Mouse (Mus musculus): Measurements from ENCODE around the gene Acsbg1.
"Not testable (repeated sequence)": the region's sequence is repeated elsewhere in the genome, so short reads cannot be mapped to it uniquely, and the experiment has no call there.

The Acsbg1 gene

DNA sequence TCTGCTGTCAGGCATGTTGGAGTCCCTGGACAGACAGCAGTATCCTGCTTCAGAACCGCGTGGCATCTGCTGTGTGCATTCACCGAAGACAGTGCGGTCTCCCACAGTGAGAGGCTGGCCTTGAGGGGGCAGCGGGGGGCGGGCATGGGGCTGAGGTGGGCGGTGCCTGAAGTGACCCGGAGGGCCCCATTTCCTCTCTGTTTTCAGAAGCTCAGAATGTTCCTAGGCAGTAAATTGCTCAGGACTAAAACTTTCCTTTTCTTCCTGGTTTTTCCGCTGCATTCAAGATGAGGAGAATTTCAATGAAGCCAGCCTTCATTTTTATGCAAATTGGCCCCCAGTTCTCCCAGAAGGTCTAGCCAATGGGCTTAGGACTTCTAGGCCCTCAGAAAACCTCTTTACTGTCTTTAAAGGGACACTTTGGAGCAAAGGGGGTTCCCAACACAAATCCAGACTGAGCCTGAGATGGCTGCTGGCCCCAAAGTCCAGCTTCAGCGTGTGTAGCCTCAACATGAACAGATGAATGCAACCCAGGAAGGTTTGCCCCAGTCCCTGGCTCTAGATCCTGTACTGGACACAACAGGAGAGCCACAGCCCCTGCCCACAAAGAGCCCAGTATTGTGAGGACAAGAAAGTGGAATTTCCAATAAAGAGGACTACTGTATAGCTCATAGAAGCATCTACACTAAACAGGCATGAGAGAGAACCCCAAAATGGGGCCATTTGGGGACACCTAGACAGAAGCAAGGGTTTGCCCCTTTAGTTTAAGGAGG is at the start of gene Acsbg1:
Gene Acsbg1 (minus strand): TSS at position 266 of the 773 bp plus-strand sequence.
- DNase-seq (ENCODE audit: low spot score) = peak; percentile 38

DNA sequence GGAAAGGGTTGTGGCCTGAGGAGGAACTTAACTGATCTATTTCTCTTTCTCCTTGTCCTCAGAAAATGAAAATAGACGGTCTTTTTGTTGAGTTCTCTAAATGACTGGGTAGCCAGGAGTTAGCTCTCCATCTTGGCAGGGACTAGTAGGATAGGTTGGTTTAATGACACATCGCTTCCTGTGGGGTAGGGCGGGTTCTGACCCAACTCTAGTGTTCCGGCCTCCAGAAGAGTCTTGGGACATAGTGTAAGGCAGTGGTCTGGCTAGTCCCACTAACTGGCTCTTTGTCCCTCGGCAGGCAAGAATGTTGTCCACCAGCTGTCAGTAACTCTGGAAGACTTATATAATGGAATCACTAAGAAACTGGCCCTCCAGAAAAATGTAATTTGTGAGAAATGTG is 46.4 kb upstream of the Acsbg1 start:
- DNase-seq (ENCODE audit: low spot score) = no peak

DNA sequence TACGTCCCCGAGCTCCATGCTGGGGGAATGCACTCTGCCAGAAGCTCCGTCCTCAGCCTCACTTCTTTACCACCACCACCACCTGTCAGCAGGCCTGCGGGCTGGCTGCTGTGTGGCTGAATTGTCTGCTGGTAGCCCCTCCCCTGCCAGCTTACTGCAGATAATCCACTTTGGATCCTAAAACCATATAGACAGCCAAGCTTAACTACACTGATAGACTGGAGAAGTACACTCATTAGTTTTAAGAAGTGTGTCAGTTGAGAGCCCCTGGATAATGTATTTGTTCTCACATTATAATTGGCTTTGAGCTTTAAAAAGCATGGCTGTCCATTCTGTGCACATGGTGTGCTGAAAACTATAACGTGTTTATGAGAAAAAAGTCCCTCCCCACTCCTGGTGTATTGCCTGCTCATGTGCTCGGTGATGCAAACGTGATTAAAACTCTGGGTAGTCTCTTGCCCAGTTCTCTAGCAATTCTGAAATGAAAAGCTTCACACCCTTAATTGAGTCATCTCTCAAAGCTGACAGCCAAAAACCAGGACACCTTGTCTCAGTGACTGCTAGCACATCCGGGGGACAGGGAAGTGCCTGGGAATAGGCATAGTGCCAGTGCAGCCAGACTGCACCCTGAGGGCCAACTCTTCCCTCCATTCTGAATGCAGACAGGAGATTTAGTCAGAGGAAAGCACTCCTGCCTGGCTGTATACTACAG is 45.8 kb upstream of the Acsbg1 start:
- DNase-seq (ENCODE audit: low spot score) = no peak

- DNase-seq (ENCODE audit: low spot score) = no peak
These were observed 43.9 kb upstream of the Acsbg1 start for GRCm38 (mm10) chr9:54705561-54705960.

- DNase-seq (ENCODE audit: low spot score) = no peak
These were observed 42.7 kb upstream of the Acsbg1 start for GRCm38 (mm10) chr9:54704361-54704760.

GRCm38 (mm10) chr9:54702581-54702980 is 40.9 kb upstream of the Acsbg1 start:
- no peak for DNase-seq (ENCODE audit: low spot score)

- no peak for DNase-seq (ENCODE audit: low spot score)
These were observed 39.1 kb upstream of the Acsbg1 start for GRCm38 (mm10) chr9:54700746-54701145.

- DNase-seq (ENCODE audit: low spot score) = no peak
These were observed 38.5 kb upstream of the Acsbg1 start for GRCm38 (mm10) chr9:54700174-54700475.

DNA sequence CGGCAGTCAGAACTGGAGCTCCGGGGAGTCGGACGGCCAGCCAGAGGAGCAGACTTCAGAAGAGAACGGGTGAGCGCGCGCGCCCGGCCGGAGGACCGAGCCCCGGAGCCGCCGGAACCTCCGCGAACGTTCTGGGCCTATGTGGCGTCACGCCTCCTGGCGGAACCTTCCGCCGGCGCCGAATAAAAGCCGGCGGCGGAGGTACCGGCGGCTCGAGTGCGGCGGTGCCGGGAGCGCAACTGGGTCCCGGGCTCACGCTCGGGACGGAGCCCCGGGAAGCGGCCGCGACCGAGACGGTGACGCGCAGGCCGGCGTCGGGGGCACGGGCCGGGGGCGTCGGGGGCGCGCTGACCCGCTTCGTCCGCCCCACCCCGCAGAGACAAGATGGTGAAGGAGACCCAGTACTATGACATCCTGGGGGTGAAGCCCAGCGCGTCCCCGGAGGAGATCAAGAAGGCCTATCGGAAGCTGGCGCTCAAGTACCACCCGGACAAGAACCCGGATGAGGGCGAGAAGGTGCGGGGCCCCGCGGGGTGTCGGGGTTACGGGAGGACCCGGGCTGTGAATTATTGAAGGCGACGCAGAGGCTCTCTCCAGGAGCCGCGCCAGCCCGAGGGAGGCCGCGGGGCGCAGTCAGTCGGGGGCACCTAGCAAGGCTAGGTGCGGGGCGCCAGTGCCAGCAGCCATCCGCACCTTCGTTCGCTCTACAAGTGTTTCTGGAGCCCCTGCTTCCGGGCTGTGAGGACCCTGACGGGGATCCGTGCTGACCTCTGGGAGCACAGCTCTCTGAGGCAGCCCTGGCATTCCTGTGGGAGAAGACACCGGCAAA is 37.9 kb upstream of the Acsbg1 start:
- peak; percentile 66 for DNase-seq (ENCODE audit: low spot score)

DNA sequence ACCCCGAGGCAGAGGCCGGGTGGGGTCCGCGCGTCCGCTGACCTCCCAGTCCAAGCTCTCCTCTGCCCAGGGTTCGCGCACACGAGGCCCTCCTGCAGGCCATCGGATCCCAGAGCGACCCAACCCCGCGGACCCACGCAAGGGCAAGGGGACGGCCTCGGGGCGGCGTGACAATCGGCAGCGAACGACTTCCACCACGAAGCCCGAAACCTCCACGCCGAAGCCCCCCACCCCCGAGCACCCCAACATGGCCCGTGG is 37.3 kb upstream of the Acsbg1 start:
- no peak for DNase-seq (ENCODE audit: low spot score)

DNA sequence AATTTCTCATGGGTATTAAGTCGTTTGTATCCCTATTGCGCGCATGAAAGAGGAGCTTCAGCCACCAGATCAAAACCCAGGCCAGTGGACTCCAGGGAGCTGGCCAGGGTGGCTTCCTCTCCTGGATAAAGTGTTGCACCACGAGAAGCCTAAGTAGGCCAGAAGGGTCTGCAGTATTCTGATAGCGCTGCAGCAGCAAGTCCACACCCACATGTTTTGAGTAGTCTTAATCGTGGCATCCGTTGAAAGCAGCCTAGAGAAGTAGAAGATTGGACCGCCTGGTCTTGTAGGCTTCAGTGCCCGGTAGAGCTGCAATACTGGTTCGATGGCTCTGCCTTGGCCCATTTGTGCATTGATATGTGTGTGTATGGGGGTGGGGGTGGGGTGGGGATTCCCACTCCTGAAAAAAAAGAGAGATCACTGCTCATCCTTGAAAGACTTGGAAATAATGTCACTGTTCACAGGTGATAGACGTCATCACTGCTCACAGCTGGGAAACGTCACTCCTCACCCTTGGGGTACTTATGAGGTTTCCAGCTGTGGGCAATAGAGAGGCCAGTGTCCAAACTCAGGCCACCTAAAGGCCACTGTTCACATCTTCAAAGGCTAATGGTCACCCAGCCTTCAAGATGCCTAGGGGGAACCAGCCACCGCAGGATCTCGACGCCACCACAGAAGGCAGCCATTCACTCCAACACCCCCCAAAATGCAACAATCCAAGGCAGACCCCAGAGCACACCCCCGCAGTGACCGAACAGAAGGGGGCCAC is 36.8 kb upstream of the Acsbg1 start, which contains the start of gene Dnaja4:
Gene Dnaja4 (plus strand): TSS at position 556 of the 769 bp plus-strand sequence.
- DNase-seq (ENCODE audit: low spot score) = no peak

- DNase-seq (ENCODE audit: low spot score) = peak; percentile 47
These were observed 29.7 kb upstream of the Acsbg1 start for GRCm38 (mm10) chr9:54691241-54691805.

- DNase-seq (ENCODE audit: low spot score) = not testable (repeated sequence)
These were observed 29.0 kb upstream of the Acsbg1 start for GRCm38 (mm10) chr9:54690697-54691096.

DNA sequence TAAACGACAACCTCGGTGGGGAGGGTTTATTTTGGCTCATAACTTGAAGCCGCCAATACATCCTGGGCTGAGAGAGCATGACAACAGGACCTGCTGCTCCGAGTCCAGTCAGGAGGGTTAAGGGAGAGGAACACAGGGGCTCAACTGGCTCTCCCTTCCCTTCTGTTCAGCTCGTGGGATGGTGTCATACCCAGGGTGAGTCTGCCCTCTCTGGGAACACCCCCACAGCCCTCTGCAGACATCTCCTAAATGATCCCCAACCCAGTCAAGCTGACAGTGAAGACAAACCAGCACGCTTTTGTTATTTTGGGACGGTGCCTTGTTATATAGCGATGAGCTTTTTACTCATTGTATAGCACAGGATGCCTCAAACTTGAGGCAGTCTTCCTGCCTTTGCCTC is 27.8 kb upstream of the Acsbg1 start:
- no peak for DNase-seq (ENCODE audit: low spot score)

- DNase-seq (ENCODE audit: low spot score) = no peak
These were observed 25.9 kb upstream of the Acsbg1 start for GRCm38 (mm10) chr9:54687246-54688236.

GRCm38 (mm10) chr9:54683814-54684605 is 22.3 kb upstream of the Acsbg1 start:
- DNase-seq (ENCODE audit: low spot score) = no peak

GRCm38 (mm10) chr9:54682846-54683245 is 21.2 kb upstream of the Acsbg1 start:
- no peak for DNase-seq (ENCODE audit: low spot score)

DNA sequence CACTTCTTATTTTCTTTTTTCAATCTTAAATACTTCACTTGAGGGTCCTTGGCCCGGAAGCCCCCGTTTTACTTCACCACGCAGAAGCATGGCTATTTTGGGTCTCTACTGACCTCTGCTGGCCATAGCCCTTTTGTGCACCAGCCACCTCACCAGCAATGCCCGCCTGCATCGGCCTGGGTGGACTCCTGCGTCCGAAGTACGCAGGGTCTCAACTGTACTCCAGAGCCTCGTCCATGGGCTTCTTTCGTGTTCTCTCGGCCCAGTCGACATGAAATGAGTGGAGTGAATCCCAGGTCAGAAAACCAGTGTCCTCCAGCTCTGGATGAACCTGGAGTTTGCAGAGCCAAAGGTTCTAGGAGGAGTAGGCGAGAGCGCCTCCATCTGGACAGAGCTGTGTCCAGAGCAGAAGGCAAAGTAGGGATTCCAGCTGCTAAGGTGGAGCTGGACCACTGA is 14.9 kb upstream of the Acsbg1 start:
- peak; percentile 91 for DNase-seq (ENCODE audit: low spot score)

DNA sequence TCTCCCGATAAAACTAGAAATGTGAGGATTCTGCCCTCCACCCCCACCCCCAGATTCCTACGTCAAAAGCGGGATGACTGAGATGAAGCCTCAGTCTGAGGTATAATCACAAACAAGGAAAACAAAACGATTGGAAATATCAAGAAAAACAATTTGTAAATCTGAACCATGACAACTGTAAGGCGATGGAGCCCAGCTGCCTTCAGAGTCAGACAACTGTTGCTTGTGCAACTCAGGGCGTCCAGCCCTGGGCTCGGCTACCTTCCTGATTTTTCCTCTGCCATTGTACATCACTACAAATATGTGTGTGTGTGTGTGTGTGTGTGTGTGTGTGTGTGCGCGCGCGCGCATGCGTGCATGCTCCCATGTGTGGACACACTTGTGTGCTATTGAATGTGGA is 12.2 kb upstream of the Acsbg1 start:
- no peak for DNase-seq (ENCODE audit: low spot score)

DNA sequence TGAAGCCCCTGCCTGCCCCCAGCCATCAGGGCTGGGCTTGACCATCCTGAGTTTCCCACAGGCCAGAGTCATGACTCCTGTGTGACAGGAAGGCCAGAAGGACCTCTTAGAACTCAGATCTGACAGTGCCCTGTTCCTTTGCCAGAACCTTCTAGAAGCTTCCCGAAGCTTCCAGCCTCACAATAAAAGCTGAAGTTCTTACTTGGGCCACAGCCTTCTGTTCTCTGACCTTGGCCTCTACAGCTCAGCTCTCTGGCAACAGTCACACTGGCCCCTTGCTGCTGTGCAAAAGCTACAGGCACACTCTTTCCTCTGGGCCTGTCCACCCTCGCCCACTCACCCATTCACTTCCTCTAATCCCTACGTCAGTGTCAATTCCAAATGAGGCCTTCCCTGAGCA is 10.3 kb upstream of the Acsbg1 start:
- no peak for DNase-seq (ENCODE audit: low spot score)

All from embryo, embryonic 10.5 days (tissue).